Mouse (Mus musculus): ENCODE data around the gene Tmem63a. TPM values are rescaled to one million over a fixed set of nuclear protein-coding genes. Genes with fewer than 3 reads are reported as not detected.
A peak's percentile ranks its signal among the peaks of the same experiment; 100 is the strongest.
"Not testable (repeated sequence)": the region's sequence is repeated elsewhere in the genome, so short reads cannot be mapped to it uniquely, and the experiment has no call there.

Tmem63a gene
- total RNA-seq, 2 experiments from 2014 or later: 18.1 to 19.6 TPM

- DNase-seq: no peak
These were observed 12.5 kb upstream of the Tmem63a start for GRCm38 (mm10) chr1:180929599-180929998.

DNA sequence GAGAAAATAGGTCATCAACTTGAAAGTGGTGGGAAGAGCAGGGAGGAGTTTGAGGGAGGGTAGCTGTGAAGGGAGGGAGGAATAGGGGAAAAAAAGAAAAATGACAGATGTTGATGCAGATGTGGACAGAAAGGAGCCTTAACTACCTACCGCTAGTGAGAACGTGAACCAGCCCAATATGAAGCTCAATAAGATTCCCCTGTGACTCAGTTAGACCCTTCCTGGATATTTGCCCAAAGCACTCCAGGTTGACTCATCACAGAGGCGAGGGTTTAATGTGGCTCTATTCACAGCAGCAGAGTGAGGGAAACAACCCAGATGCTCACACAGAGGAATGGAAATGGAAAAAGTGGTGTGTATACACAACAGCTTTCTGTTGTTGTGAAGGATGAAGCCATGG lies 11.0 kb upstream of the Tmem63a start:
- DNase-seq: no peak

DNA sequence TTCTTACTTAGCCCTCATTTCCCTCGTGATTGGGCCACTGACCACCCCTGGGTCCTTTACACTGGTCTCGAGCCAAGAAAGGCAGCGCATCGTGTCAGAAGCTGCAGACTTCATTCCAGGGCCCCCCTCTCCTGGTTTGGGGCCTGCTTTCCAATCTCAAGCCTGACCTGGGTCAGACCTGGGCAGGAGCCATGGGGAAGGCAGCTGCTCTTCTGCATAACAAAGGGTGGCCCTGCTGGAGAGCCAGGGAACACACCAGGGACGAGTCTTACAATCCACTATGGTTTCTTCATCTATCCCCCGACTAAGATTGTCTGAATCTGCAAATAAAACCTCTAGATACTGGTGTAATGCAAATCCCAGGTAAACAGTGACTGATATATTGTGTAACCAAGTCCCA lies 8.5 kb upstream of the Tmem63a start:
- no peak for DNase-seq

GRCm38 (mm10) chr1:180934467-180935419 lies 7.4 kb upstream of the Tmem63a start, which contains the start of gene Lefty1:
Gene Lefty1, plus strand, starts transcription at chr1:180935022.
- DNase-seq: no peak

GRCm38 (mm10) chr1:180936610-180937398 lies 5.3 kb upstream of the Tmem63a start:
- DNase-seq: not testable (repeated sequence)

DNA sequence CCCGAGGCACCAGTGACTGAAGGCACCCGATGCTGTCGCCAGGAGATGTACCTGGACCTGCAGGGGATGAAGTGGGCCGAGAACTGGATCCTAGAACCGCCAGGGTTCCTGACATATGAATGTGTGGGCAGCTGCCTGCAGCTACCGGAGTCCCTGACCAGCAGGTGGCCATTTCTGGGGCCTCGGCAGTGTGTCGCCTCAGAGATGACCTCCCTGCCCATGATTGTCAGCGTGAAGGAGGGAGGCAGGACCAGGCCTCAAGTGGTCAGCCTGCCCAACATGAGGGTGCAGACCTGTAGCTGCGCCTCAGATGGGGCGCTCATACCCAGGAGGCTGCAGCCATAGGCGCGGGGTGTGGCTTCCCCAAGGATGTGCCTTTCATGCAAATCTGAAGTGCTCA lies 4.5 kb upstream of the Tmem63a start:
- DNase-seq: not testable (repeated sequence)

GRCm38 (mm10) chr1:180938781-180939180 lies 3.4 kb upstream of the Tmem63a start:
- not testable (repeated sequence) for DNase-seq

DNA sequence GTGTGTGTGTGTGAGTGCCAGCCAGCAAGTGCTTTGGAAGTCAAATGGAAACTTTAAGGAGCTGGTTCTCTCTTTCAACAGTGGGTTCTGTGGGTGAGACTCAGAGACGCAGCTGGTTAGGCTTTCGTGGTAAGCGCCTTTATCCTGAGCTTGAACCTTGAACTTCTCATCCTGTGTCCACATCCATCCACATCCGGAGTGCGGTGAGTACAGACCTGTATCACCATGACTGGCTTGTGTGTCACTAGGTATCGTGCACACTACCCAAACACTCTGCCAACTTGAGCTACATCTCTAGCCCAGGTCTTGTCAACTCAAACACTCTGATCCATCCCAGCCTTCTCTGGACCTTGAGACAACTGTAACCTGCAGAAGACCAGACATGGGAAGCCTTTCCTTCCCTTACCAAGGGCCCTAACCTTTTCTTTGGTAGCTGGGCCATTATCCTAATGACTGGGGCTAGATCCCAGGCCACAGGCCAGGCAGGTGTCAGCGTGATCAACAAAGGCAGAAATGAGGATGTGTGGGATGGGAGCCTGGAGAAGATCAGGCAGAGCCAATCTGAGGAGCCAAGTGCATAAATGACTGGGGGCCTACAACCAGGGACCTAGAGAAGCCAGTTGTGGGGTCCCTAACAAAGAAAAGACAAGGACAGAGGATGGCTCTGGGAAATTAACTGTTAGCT lies 1.2 kb upstream of the Tmem63a start:
- no peak for DNase-seq

- no peak for DNase-seq
These were observed 418 bp upstream of the Tmem63a start for GRCm38 (mm10) chr1:180941726-180942125.

DNA sequence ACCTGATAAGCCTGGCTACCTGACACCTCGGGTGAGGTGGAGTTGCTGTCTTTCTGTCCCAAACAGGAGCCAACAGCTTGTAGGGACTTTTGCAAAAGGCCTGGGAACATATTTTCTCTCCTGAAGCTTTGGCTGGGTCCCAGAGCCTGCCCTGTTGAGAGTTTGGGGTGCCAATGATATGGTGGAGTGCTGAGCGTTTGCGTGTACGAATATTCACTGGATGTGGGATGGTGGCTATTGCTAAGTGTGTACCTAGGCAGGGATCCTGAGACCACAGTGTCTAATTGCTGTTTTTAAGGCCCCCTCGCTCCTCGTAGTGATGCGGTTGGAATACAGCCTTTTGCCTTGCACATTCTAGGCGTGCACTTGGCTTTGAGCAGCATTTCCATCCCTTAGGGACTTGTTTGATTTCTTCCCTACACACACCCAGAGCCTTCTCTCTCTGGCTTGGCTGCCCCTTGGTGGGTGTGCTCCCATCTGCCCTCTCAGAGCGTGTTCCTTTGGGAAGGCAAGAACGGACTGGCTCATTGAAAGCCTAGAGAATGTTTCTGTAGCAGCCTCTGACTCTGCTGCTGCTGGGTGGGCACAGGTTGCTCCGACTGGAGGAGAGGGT lies 994 bp downstream of the Tmem63a start:
- no peak for DNase-seq

DNA sequence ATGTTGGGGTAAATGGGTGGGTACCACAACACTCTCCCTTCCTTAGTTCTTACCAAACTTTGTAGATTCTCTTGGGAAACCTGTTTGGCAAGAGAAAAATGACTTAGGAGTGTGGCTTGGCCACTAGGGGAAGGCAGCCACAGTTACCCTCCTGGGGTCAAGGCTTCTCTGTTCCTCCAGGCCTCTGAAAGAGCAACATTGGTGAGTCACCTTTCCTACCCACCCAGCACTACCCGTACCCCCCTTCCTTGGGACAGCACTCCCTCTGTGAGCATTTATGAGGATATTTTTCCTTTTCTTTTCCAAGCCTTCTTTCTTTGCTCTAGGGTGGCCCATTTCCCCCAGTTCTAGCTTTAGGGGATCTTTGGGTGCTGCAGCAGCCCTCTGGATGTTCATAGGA lies 1.8 kb downstream of the Tmem63a start:
- no peak for DNase-seq

DNA sequence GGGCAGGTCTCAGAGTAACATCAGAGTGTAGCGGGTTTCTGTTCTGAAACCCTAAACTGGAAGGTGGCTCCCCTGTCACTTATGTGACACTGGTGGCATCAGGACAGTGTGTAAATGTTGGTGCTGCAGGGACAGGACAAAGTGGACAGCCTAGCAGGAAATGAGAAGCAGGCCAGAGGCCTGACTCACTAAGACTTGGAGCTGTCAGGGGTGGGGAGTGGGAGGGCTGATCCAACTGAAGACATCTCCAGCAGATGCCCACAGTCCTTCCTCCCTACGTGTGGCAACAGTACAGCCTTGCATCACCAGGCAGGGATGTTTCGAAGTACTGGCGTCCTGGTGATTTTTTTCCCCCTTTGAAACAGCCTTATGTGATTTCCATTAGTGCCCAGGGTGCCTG lies 2.4 kb downstream of the Tmem63a start:
- no peak for DNase-seq

GRCm38 (mm10) chr1:180945001-180945980 lies 3.1 kb downstream of the Tmem63a start:
- DNase-seq: peak; percentile 48 to 50

DNA sequence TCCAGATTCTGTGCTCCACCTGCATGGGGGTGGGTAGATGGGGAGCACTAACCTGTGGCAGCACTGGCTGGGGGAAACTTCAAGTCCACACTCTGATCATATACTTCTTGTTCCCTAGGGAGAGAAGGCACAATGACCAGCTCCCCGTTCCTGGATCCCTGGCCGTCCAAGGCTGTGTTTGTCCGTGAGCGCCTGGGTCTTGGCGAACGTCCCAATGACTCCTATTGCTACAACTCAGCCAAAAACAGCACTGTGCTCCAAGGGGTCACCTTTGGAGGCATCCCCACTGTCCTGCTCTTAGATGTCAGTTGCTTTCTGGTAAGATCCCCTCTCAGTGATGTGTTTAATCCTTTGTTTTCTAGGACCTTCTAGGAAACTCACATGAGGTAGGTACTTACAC lies 4.3 kb downstream of the Tmem63a start:
- no peak for DNase-seq

DNA sequence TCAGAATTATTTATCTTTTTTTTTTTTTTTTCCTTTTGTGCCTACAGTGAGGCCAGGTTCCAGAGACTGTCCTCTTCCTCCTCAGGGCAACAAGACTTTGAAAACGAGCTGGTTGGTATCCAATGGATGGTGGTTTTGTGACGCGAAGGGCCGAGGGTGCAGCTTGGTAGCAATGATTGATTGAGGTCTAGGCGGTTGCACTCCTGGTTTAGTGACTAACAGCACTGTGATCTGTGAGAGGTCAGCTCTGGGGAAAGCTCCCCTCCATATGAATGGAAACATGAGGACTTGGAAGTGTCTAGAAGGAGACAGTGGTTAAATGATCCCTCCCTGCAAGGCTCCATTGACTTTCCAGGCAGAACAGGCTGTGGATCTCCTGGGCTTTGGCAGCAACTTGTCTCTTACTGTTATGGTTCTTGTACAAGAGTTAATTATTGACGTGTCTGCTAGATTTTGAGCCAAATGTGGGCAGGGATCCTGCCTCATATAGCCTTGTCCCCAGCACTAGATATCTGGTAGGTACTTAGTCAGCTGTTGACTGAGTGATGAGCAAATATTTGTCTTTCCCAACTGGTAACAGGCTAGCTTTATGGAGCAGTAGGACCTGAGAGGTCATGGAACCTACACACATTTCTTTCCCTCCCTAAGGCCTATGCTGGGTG lies 10.1 kb downstream of the Tmem63a start:
- DNase-seq: no peak

DNA sequence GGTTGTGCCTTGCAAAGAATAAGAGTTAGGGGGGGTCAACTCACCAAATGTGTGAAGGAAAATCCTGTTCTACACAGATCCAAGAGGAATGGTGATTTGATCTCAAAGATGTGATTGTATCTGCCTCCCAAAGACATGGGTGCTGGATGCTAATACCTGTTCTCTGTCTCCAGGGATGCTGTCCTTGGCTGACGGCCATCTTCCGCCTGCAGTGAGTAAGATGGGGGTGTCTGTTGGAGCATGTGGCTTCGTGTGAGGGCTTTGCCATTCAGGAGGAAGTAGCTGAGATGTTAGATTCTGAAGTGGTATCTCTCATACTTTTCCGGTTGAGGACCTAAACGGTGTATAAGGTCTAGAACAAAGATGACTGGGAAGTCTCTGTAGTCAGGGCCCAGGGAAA lies 10.7 kb downstream of the Tmem63a start:
- DNase-seq: no peak

DNA sequence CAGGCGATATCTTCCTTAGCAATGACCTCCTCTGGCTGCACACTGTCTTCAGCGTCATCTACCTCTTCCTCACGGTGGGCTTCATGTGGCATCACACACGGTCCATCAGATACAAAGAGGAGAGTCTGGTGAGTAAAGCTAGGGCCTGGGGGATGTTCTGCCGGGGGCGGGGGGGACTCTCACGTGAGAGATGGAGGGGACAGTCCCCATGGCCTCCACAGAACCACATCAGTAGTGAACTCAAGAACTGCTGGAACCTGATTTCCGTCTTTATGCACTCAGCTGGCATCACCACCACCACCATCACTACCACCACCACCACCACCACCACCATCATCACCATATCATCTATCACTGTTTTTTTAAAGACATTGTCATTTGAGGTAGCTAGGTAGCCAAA lies 14.3 kb downstream of the Tmem63a start:
- DNase-seq: no peak

GRCm38 (mm10) chr1:180956973-180957381 lies 14.8 kb downstream of the Tmem63a start:
- DNase-seq: no peak

DNA sequence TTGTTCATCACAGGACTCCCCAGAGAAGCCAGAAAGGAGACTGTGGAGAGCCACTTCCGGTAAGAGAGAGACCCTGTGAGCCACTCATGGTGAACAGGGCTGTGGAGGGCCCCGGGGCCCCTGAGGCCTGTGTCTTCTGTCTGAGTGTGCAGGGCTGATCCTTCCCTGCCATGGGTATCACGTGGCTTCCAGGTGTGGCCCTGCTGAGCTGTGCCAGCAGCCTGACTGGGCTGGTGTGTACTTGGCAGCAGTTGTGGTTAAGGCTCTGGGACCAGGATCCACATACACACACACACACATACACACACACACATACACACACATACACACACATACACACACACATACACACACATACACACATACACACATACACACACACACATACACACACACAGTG lies 15.8 kb downstream of the Tmem63a start:
- DNase-seq: no peak

DNA sequence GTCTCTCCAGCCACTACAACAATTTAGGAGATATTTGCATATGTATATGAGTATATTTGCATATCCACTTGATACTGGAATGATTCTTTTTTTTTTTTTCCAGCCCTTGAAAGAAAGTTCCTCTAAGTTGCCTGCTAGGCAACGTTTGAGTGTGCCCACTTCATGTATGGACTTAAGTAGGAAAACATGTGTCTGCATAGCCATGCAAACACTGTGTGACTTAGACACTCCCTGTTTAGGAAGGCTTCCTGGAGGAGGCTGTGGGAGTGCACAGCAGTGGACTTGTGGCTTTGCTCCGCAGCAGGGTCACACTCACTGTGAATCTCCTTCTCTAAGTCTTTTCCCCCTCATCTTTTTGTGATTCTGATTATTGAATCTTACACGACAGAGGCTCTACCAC lies 16.7 kb downstream of the Tmem63a start:
- no peak for DNase-seq

DNA sequence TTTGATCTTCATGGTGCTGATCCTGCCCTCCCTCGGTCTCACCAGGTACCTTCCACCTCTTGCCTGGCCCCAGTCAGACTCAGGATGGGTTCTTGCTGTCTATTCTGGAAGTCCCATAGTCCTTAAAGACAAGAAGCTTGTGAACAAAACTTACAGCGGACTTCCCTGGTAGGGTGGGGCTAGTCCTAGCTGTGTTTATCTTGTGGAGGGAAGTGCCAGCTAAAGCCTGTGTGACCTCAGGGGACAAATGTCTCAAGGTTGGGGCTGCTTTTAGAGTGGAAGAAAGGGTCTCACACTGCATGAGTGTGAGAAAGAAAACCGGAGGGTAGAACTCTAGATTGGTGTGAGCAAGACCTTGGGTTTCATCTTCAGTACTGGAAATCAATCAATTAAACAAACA lies 23.6 kb downstream of the Tmem63a start:
- DNase-seq: no peak
